Mouse (Mus musculus) left cerebral cortex, adult 2 months (tissue): Measurements from ENCODE around the gene Apol9b. TPM values are rescaled to one million over a fixed set of nuclear protein-coding genes. Genes with fewer than 3 reads are reported as not detected.

Experiments
- DNase-seq, 2 experiments: peaks; one replicate each; pipeline ENCODE4 v3.0.0; 2021 to 2022; ENCODE audit warnings: low spot score in 2 of 2, mixed read lengths in 1 of 2; ENCODE audit errors: extremely low spot score in 1 of 2
- H3K27ac ChIP-seq: fragments of 200-600 bp; 2 replicates; pipeline ENCODE4 v1.8.1; 2022
- H3K4me3 ChIP-seq: fragments of 200-600 bp; 2 replicates; pipeline ENCODE4 v1.8.1; 2022
- CTCF ChIP-seq: fragments of 200-600 bp; IDR thresholded peaks from 2 replicates; pipeline ENCODE4 v1.8.1; 2022; ENCODE audit warnings: antibody characterized with exemption, mild to moderate bottlenecking, moderate library complexity
- intact Hi-C: fragments of 180-260 bp; cut with DNase I; formaldehyde crosslinking; loops from one replicate; pipeline ENCODE4 v1.15.1; 2025
- total RNA-seq, 2 experiments: library from RNA; stranded (reverse); gene quantifications; 2 replicates each; pipeline ENCODE4 v1.2.3; 2021

Gene Apol9b
- total RNA-seq, 2 experiments from 2014 or later: not detected

GRCm38 (mm10) chr15:77755132-77755531 is 26.3 kb downstream of the Apol9b start:
- DNase-seq: no peak
- H3K4me3 ChIP-seq: no peak overlapping the region
- intact Hi-C loops: no loop called here
- no peak for TF ChIP-seq CTCF
- no peak overlapping the region for H3K27ac ChIP-seq

GRCm38 (mm10) chr15:77756081-77756480 is 27.2 kb downstream of the Apol9b start:
- DNase-seq: no peak
- intact Hi-C loops: no loop called here
- Histone ChIP-seq H3K4me3 (peak overlapping the region; percentile 34; the same call in 1 of the 2 replicates), H3K27ac (no peak overlapping the region)
- TF ChIP-seq CTCF: no peak

- Histone ChIP-seq H3K4me3 (peak within 1 kb of the TSS; percentile 34), H3K27ac (no peak within 1 kb of the TSS)
- peak; percentile 95 for TF ChIP-seq CTCF
- DNase-seq: peak; percentile 66 to 70
- intact Hi-C loops: no loop called here
These were observed 28.0 kb downstream of the Apol9b start, which contains the start of gene Apol8 for GRCm38 (mm10) chr15:77756848-77757247. Gene Apol8, minus strand, starts transcription at chr15:77757003.

- peak; percentile 21; the same call in 1 of the 2 replicates for TF ChIP-seq CTCF
- intact Hi-C loops: no loop called here
- H3K4me3 ChIP-seq: no peak overlapping the region
- DNase-seq: no peak
- no peak overlapping the region for H3K27ac ChIP-seq
These were observed 28.9 kb downstream of the Apol9b start for GRCm38 (mm10) chr15:77757586-77758226.

- no peak overlapping the region for H3K4me3 ChIP-seq
- no peak overlapping the region for H3K27ac ChIP-seq
- intact Hi-C loops: no loop called here
- DNase-seq: no peak
- TF ChIP-seq CTCF: no peak
These were observed 31.2 kb downstream of the Apol9b start for GRCm38 (mm10) chr15:77760037-77760436.

GRCm38 (mm10) chr15:77761083-77761482 is 32.2 kb downstream of the Apol9b start:
- intact Hi-C loops: no loop called here
- H3K27ac ChIP-seq: no peak overlapping the region
- no peak overlapping the region for H3K4me3 ChIP-seq
- no peak for DNase-seq
- TF ChIP-seq CTCF: no peak

- Histone ChIP-seq H3K27ac (no peak overlapping the region), H3K4me3 (no peak overlapping the region)
- intact Hi-C loops: no loop called here
- TF ChIP-seq CTCF: peak; percentile 70
- DNase-seq: no peak
These were observed 32.9 kb downstream of the Apol9b start for GRCm38 (mm10) chr15:77761561-77762380.

DNA sequence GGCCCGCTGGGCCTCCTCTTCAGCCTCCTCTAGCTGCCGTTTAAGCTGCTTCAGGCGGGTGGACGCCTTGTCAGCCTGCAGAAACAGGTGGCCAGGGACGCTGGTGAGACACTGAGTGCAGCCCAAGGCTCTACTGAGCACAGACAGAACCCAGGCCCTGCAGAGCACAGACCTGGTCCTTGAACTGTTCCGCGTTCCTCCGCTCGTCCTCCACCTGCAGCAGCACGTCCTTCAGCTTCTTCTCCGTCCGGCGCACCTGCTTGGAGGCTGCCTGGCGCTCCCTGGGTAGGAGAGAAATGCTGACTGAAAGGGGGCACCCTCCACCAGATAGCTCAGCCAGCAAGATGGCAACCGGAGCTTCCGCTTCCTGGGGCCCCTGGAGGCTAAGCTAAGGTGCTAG is 34.2 kb downstream of the Apol9b start:
- no peak for TF ChIP-seq CTCF
- intact Hi-C loops: no loop called here
- H3K27ac ChIP-seq: no peak overlapping the region

GRCm38 (mm10) chr15:77763702-77764101 is 34.9 kb downstream of the Apol9b start:
- intact Hi-C loops: no loop called here
- no peak overlapping the region for H3K4me3 ChIP-seq
- DNase-seq: no peak
- no peak for TF ChIP-seq CTCF
- no peak overlapping the region for H3K27ac ChIP-seq

More for the DNA sequence above, 34.2 kb downstream of the Apol9b start:
- H3K4me3 ChIP-seq: no peak overlapping the region
- no peak for DNase-seq

- no peak for TF ChIP-seq CTCF
- intact Hi-C loops: no loop called here
- Histone ChIP-seq H3K4me3 (no peak overlapping the region), H3K27ac (no peak overlapping the region)
- no peak for DNase-seq
These were observed 35.7 kb downstream of the Apol9b start for GRCm38 (mm10) chr15:77764391-77765006.

DNA sequence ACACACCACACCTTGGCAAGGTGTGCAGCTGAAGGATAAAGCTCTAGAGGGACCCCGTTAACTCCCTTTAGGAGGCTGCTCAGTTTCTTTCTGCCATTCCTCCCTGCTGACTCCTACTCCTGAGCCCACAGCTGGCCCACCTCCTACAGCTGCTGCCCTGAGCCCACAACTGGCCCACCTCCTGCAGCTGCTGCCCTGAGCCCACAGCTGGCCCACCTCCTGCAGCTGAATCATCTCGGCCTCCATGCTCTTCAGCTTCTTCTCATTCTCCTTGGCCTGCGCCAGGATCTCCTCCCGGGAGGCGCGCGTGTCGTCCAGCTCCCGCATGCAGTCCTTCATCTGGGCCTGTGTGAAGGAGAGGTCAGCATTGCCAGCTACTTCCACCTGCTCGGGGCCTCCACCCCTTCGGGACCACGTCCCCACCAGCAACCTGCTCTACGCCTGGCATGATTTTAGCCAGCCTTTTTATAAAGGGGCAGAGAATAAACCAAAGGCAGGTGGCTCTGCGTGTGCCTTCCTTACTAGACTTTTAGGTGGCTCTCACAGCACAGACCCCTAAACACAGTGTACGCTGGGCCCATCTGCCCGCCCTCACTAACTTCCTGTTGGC is 36.8 kb downstream of the Apol9b start:
- Histone ChIP-seq H3K27ac (no peak overlapping the region), H3K4me3 (no peak overlapping the region)
- no peak for DNase-seq
- intact Hi-C loops: no loop called here
- no peak for TF ChIP-seq CTCF

GRCm38 (mm10) chr15:77766981-77767380 is 38.1 kb downstream of the Apol9b start:
- H3K27ac ChIP-seq: no peak overlapping the region
- intact Hi-C loops: no loop called here
- TF ChIP-seq CTCF: no peak
- DNase-seq: no peak
- H3K4me3 ChIP-seq: no peak overlapping the region
